ENCODE assay signal across 8 mouse cellular contexts in genomic region chr17:17394336-17394735, GRCm38 (mm10). TPM values are rescaled to one million over a fixed set of nuclear protein-coding genes. Genes with fewer than 3 reads are reported as not detected.
A peak's percentile ranks its signal among the peaks of the same experiment; 100 is the strongest.
DNase-seq lines count a peak whose midpoint lies in the region; ATAC-seq and TF ChIP-seq lines count a peak whose summit lies in the region.

No protein-coding gene starts in this region.

- H3K9ac ChIP-seq in hindbrain, embryonic 12.5 days, result no peak overlapping the region
- H3K9ac ChIP-seq in intestine, postnatal 0 days (ENCODE audit: low read depth, low read length), result no peak overlapping the region
- H3K9ac ChIP-seq in midbrain, embryonic 14.5 days (replicated peaks; ENCODE audit: low read length), result no peak overlapping the region

- H3K4me2 ChIP-seq in hindbrain, embryonic 12.5 days (replicated peaks), result no peak overlapping the region
- H3K4me2 ChIP-seq in intestine, postnatal 0 days (replicated peaks; ENCODE audit: low read depth), result no peak overlapping the region
- no peak overlapping the region for H3K4me2 ChIP-seq in midbrain, embryonic 14.5 days (ENCODE audit: low read length)

- 36% methylated on average over 4 of the region's 4 CpGs for WGBS in hindbrain, embryonic 10.5 days
- 40% methylated on average over 4 of the region's 4 CpGs for WGBS in hindbrain, embryonic 12.5 days
- WGBS in cerebellum, adult 2 months, result 15% methylated on average over 4 of the region's 4 CpGs
- 27% methylated on average over 4 of the region's 4 CpGs for WGBS in intestine, postnatal 0 days
- 26% methylated on average over 4 of the region's 4 CpGs for WGBS in midbrain, embryonic 14.5 days

- DNase-seq in hindbrain, embryonic 10.5 days (ENCODE audit: low spot score), result peak; percentile 66
- peak; percentile 71 to 77 for DNase-seq in cerebellum, adult 2 months
- peak; percentile 40 to 78 for DNase-seq in frontal cortex, postnatal 10 days (ENCODE audit: low spot score in 2 of 2)
- DNase-seq in left cerebral cortex, adult 9 months (ENCODE audit: low spot score in 2 of 2), result peak; percentile 58 to 92
- DNase-seq in midbrain, embryonic 14.5 days, result peak; percentile 93
- DNase-seq in spleen, adult 12 weeks (ENCODE audit: low spot score), result peak; percentile 30

- no peak overlapping the region for H3K27ac ChIP-seq in hindbrain, embryonic 10.5 days
- H3K27ac ChIP-seq in hindbrain, embryonic 12.5 days, result no peak overlapping the region
- no peak overlapping the region for H3K27ac ChIP-seq in cerebellum, adult 2 months (ENCODE audit: insufficient read depth, low read length)
- H3K27ac ChIP-seq in intestine, postnatal 0 days (ENCODE audit: low read depth, low read length), result no peak overlapping the region
- H3K27ac ChIP-seq in midbrain, embryonic 14.5 days (replicated peaks; ENCODE audit: low read depth, low read length), result no peak overlapping the region

- no peaks in the 10 kb centered on the region; the same call in 1 of the 2 replicates for H3K4me1 ChIP-seq in hindbrain, embryonic 10.5 days (replicated peaks)
- no peaks in the 10 kb centered on the region for H3K4me1 ChIP-seq in hindbrain, embryonic 12.5 days
- H3K4me1 ChIP-seq in cerebellum, adult 2 months (ENCODE audit: control insufficient read depth, insufficient read depth, low read length), result no peaks in the 10 kb centered on the region
- H3K4me1 ChIP-seq in intestine, postnatal 0 days (replicated peaks; ENCODE audit: control insufficient read depth, insufficient read depth, low read length), result no peaks in the 10 kb centered on the region
- no peaks in the 10 kb centered on the region for H3K4me1 ChIP-seq in midbrain, embryonic 14.5 days (ENCODE audit: control insufficient read depth, insufficient read depth, low read length)

- TF ChIP-seq CTCF in cerebellum, adult 2 months (IDR thresholded peaks at IDR 0.05; ENCODE audit: borderline replicate concordance, insufficient read depth, low read depth, low read length), result peak; percentile 66
- TF ChIP-seq CTCF in intestine, postnatal 0 days (IDR thresholded peaks at IDR 0.05; ENCODE audit: low read depth), result peak; percentile 90

- H3K36me3 ChIP-seq in hindbrain, embryonic 10.5 days, result peaks cover 54% of the 10 kb centered on the region
- peaks cover 16% of the 10 kb centered on the region for H3K36me3 ChIP-seq in hindbrain, embryonic 12.5 days
- peaks cover 7% of the 10 kb centered on the region; the same call in 1 of the 2 replicates for H3K36me3 ChIP-seq in intestine, postnatal 0 days (ENCODE audit: control insufficient read depth, insufficient read depth)
- peaks cover 24% of the 10 kb centered on the region for H3K36me3 ChIP-seq in midbrain, embryonic 14.5 days (ENCODE audit: control insufficient read depth, insufficient read depth, low read length)

- H3K27me3 ChIP-seq in hindbrain, embryonic 10.5 days (ENCODE audit: insufficient read depth, poor library complexity, severe bottlenecking), result no peaks in the 10 kb centered on the region
- no peaks in the 10 kb centered on the region for H3K27me3 ChIP-seq in hindbrain, embryonic 12.5 days
- H3K27me3 ChIP-seq in cerebellum, adult 2 months (ENCODE audit: control insufficient read depth, insufficient read depth, low read length), result no peaks in the 10 kb centered on the region
- no peaks in the 10 kb centered on the region for H3K27me3 ChIP-seq in intestine, postnatal 0 days (replicated peaks; ENCODE audit: control insufficient read depth, insufficient read depth, low read length)
- no peaks in the 10 kb centered on the region for H3K27me3 ChIP-seq in midbrain, embryonic 14.5 days (ENCODE audit: control insufficient read depth, insufficient read depth, low read length)

- no peak overlapping the region for H3K4me3 ChIP-seq in hindbrain, embryonic 10.5 days
- H3K4me3 ChIP-seq in hindbrain, embryonic 12.5 days, result no peak overlapping the region
- no peak overlapping the region for H3K4me3 ChIP-seq in cerebellum, adult 2 months (replicated peaks; ENCODE audit: insufficient read depth, low read depth, low read length)
- H3K4me3 ChIP-seq in intestine, postnatal 0 days (ENCODE audit: low read depth, low read length), result no peak overlapping the region
- H3K4me3 ChIP-seq in midbrain, embryonic 14.5 days (replicated peaks; ENCODE audit: low read depth, low read length), result no peak overlapping the region

- TF ChIP-seq POLR2A in cerebellum, adult 2 months (IDR thresholded peaks at IDR 0.05; ENCODE audit: borderline replicate concordance, insufficient read depth, low read length), result no peak

- no peak; the same call in 1 of the 2 replicates for ATAC-seq in hindbrain, embryonic 12.5 days (ENCODE audit: low FRiP score)
- no peak for ATAC-seq in intestine, postnatal 0 days
- peak; percentile 11; the same call in 1 of the 2 replicates for ATAC-seq in midbrain, embryonic 14.5 days (ENCODE audit: low FRiP score, low TSS enrichment)

- H3K9me3 ChIP-seq in hindbrain, embryonic 10.5 days, result no peaks in the 10 kb centered on the region
- H3K9me3 ChIP-seq in hindbrain, embryonic 12.5 days (replicated peaks), result no peaks in the 10 kb centered on the region
- H3K9me3 ChIP-seq in intestine, postnatal 0 days (ENCODE audit: control insufficient read depth), result no peaks in the 10 kb centered on the region
- H3K9me3 ChIP-seq in midbrain, embryonic 14.5 days (ENCODE audit: control insufficient read depth, low read length), result no peaks in the 10 kb centered on the region

RNA-seq across cellular contexts. Expression of gene Lix1, which starts 8.1 kb away (rescaled TPM):
- 31.6 and 55.2 TPM in 2 replicates for polyA plus RNA-seq in hindbrain, embryonic 10.5 days (2016; fragmentation: Nextera tagmentation; extraction: Ambion mirVana)
- 18.6 and 18.9 TPM in 2 replicates for polyA plus RNA-seq in hindbrain, embryonic 12.5 days (2016; fragmentation: Nextera tagmentation; extraction: Ambion mirVana)
- 8.4 and 9.6 TPM in 2 replicates for polyA plus RNA-seq in cerebellum, adult 2 months (2012; rRNA removed)
- polyA plus RNA-seq in intestine, postnatal 0 days (2015; fragmentation: Nextera tagmentation; extraction: Ambion mirVana), result 3.7 and 4.4 TPM in 2 replicates
- polyA plus RNA-seq in midbrain, embryonic 14.5 days (2014; fragmentation: Nextera tagmentation; extraction: Ambion mirVana), result 8.1 and 9.2 TPM in 2 replicates

RNA-seq across cellular contexts. Expression of gene Riok2, which starts 20.2 kb away (rescaled TPM):
- polyA plus RNA-seq in hindbrain, embryonic 10.5 days (2016; fragmentation: Nextera tagmentation; extraction: Ambion mirVana), result 25.9 and 26.4 TPM in 2 replicates
- polyA plus RNA-seq in hindbrain, embryonic 12.5 days (2016; fragmentation: Nextera tagmentation; extraction: Ambion mirVana), result 26.7 and 27.5 TPM in 2 replicates
- polyA plus RNA-seq in cerebellum, adult 2 months (2012; rRNA removed), result 25.9 and 27.5 TPM in 2 replicates
- 13.6 and 14.5 TPM in 2 replicates for polyA plus RNA-seq in intestine, postnatal 0 days (2015; fragmentation: Nextera tagmentation; extraction: Ambion mirVana)
- polyA plus RNA-seq in midbrain, embryonic 14.5 days (2014; fragmentation: Nextera tagmentation; extraction: Ambion mirVana), result 24.0 and 26.2 TPM in 2 replicates

Comparison
In these comparisons a context has a peak if more than half of its experiments do, and no peak if none do; other contexts are left out.
1. DNase-seq: peak in every context shown above with its lines; median percentile 93 in midbrain, embryonic 14.5 days; 75 in left cerebral cortex, adult 9 months; 74 in cerebellum, adult 2 months; 66 in hindbrain, embryonic 10.5 days; 59 in frontal cortex, postnatal 10 days; 30 in spleen, adult 12 weeks.